Mouse (Mus musculus) retina, postnatal 7 days (tissue): ENCODE results near the gene Wipf3.

ENCODE experiments used
- DNase-seq: peaks from one replicate; pipeline ENCODE4 v3.0.0-alpha.2; 2012; ENCODE audit warnings: low read depth, low spot score

The Wipf3 gene

DNA sequence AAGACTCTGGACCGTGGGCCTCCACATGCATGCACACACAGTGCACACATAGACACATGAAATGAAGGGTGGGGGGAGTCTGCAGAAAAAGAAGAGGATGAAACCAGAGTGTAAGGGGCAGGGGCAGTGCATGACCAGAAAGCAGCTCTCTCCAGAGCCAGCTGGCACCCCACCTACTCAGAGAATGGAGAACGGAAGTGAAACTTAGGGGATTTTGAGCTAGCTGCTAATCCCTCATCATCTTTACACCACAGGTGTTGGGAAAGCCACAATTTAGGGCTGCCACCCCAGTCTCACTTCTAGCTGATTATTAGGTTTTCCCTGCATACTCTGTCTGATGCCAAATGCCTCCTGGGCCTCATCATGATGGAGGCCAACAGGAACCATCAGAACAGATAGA is 100.8 kb downstream of the Wipf3 start:
- DNase-seq = no peak

DNA sequence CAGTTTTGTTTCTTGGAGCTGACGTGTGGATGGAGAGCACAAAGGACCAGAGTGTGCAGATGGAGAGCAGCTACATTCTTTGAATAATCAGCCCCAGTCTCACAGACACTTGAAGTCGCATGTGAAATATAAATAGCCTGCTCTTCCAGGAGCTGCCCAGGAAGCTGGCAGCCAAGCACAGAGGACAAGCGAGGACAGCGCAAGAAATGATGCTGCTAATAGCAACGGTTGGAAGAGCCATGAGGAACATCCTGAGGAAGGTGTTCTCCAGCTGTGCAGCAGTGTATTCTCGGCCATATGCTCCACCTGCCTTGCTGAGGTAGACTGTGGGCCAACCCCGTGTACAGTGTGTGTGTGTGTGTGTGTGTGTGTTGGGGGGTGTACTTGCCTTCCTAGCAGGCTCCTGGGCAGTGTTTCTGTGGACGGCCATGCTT is 101.7 kb downstream of the Wipf3 start:
- no peak for DNase-seq

- DNase-seq = no peak
These were observed 106.1 kb downstream of the Wipf3 start for GRCm38 (mm10) chr6:54535485-54535884.

DNA sequence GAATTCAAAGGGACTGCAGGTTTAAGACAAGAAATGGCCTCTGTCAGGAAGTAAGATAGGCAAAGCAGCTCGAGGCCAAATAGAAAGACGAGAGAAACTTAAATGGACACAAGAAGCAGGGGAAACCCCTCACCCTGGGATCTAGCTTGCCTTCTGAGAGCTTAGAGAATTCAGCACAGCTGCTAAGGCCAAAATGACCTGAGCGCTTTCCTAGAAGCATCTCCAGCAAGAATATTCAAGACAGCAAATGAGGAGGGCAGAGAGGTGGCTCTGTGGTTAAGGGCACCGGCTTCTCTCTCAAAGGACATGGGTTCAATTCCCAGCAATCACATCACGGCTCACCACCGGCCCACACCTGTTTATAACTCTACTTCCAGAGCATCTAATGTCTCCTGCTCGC is 107.7 kb downstream of the Wipf3 start:
- no peak for DNase-seq

- DNase-seq = no peak
These were observed 109.4 kb downstream of the Wipf3 start for GRCm38 (mm10) chr6:54538773-54539173.

DNA sequence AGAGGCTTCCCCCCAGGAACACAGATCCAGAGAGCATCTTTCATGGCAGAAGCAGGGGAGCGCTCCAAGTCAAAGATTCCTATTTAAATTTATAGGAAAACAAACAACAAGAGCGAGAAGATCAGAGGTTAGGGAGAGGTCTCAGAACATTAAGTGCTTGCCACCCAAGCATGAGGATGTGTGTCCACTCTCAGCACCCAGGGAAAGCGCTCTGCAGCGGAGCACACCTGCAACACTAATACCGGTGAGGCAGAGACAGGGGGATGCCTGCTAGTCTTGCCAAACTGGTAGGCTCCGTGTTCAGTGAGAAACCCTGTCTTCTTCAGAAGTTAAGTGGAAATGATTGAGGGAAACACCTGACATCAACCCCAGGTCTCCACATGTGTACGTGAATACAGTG is 110.0 kb downstream of the Wipf3 start:
- no peak for DNase-seq

- peak; percentile 82 for DNase-seq
These were observed 111.0 kb downstream of the Wipf3 start for GRCm38 (mm10) chr6:54540252-54540887.

DNA sequence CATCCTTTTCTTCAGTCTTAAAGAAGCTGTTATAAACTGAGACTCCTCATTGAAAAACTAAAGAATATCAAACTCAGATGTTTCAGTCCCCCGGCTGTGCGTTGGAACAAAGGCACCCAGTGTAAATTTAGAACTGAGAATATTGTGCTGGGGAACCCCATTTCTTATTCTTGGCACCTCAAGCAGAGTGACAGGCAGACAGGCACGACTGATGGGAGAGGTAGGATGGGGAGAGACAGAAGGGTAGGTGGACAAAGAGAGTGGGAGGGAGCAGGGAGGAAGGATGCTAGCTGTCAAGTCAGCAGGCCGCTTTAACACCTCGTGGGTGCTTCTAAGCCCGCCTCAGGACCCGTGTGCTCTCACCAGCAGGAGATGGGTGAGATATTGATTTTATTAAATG is 113.4 kb downstream of the Wipf3 start:
- DNase-seq = no peak

DNA sequence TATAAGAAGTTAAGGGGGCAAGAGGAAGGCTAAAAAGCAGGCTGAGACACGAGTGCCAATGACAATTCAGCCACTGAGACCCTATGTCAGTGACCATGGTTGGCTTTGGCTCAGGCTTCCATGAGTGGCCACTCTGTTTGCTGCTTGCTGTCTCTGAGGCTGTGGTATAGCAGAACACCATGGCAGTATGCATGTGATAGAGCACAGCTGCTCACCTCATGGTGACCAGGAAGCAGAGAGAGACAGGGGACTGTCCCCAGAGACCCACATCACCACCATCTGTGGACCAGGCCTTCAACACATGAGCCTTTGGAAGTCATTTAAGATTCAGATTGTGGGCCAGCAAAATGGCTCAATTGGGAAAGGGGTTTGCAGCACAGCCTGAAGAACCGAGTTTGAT is 114.2 kb downstream of the Wipf3 start:
- no peak for DNase-seq

- DNase-seq = no peak
These were observed 119.1 kb downstream of the Wipf3 start for GRCm38 (mm10) chr6:54548314-54549019.

- no peak for DNase-seq
These were observed 119.9 kb downstream of the Wipf3 start for GRCm38 (mm10) chr6:54549311-54549710.

GRCm38 (mm10) chr6:54550801-54551323 is 121.5 kb downstream of the Wipf3 start:
- no peak for DNase-seq

GRCm38 (mm10) chr6:54552721-54553413 is 123.5 kb downstream of the Wipf3 start:
- DNase-seq = no peak
